In genomic region chr9:101266043-101266442, GRCm38 (mm10) we compare ENCODE assay signal across 12 mouse cellular contexts. TPM values are rescaled to one million over a fixed set of nuclear protein-coding genes. Genes with fewer than 3 reads are reported as not detected.
DNase-seq lines count a peak whose midpoint lies in the region; ATAC-seq lines count a peak whose summit lies in the region.
"Had no signal": no experiment of that assay in that cellular context is flagged by ENCODE, and none has a peak within 500 bp of the region (broad histone marks: within the 10 kb centered on the region; RNA-seq: fewer than 3 reads in every experiment).

No protein-coding gene starts in this region.

- H3K4me2 ChIP-seq in midbrain, embryonic 13.5 days (replicated peaks) = peak overlapping the region; percentile 11; the same call in 1 of the 2 replicates
- H3K4me2 ChIP-seq in midbrain, embryonic 11.5 days = no peak overlapping the region
- peak overlapping the region; percentile 20 for H3K4me2 ChIP-seq in hindbrain, embryonic 15.5 days
- no peak overlapping the region for H3K4me2 ChIP-seq in stomach, embryonic 16.5 days (ENCODE audit: low read depth, low read length)
- H3K4me2 ChIP-seq: liver, embryonic 13.5 days had no signal

- H3K36me3 ChIP-seq in midbrain, embryonic 13.5 days = no peaks in the 10 kb centered on the region
- no peaks in the 10 kb centered on the region for H3K36me3 ChIP-seq in midbrain, embryonic 11.5 days (ENCODE audit: control insufficient read depth, insufficient read depth, low read length)
- no peaks in the 10 kb centered on the region for H3K36me3 ChIP-seq in hindbrain, embryonic 15.5 days
- H3K36me3 ChIP-seq in stomach, embryonic 16.5 days (ENCODE audit: control insufficient read depth, insufficient read depth, low read length) = no peaks in the 10 kb centered on the region
- H3K36me3 ChIP-seq: liver, embryonic 13.5 days had no signal

- H3K4me1 ChIP-seq in midbrain, embryonic 13.5 days (replicated peaks) = peaks cover 19% of the 10 kb centered on the region
- no peaks in the 10 kb centered on the region for H3K4me1 ChIP-seq in midbrain, embryonic 11.5 days (ENCODE audit: control insufficient read depth, insufficient read depth, low read length)
- peaks cover 21% of the 10 kb centered on the region; the same call in 1 of the 2 replicates for H3K4me1 ChIP-seq in hindbrain, embryonic 15.5 days (replicated peaks)
- H3K4me1 ChIP-seq in stomach, embryonic 16.5 days (ENCODE audit: control insufficient read depth, insufficient read depth, low read length) = peaks cover 6% of the 10 kb centered on the region
- H3K4me1 ChIP-seq: liver, embryonic 13.5 days had no signal

- no peak for DNase-seq in midbrain, embryonic 11.5 days (ENCODE audit: low spot score, missing footprints)
- peak; percentile 31 for DNase-seq in kidney, postnatal 14 days
- DNase-seq in heart, postnatal 36 days = no peak
- DNase-seq in frontal cortex, postnatal 14 days (ENCODE audit: low spot score in 2 of 2) = no peak
- DNase-seq: cerebellum, postnatal 14 days; heart, adult 18-20 months; liver, embryonic 13.5 days; lung, postnatal 36 days had no signal

- H3K27ac ChIP-seq in midbrain, embryonic 13.5 days = peak overlapping the region; percentile 81
- no peak overlapping the region for H3K27ac ChIP-seq in midbrain, embryonic 11.5 days (ENCODE audit: low read depth, low read length)
- H3K27ac ChIP-seq in hindbrain, embryonic 15.5 days (replicated peaks) = peak overlapping the region; percentile 63
- H3K27ac ChIP-seq in stomach, embryonic 16.5 days (ENCODE audit: low read length) = peak overlapping the region; percentile 40; the same call in 1 of the 2 replicates
- H3K27ac ChIP-seq: liver, embryonic 13.5 days had no signal

- H3K9ac ChIP-seq in midbrain, embryonic 13.5 days (replicated peaks) = no peak overlapping the region
- H3K9ac ChIP-seq in midbrain, embryonic 11.5 days (ENCODE audit: low read length) = no peak overlapping the region
- H3K9ac ChIP-seq in hindbrain, embryonic 15.5 days = no peak overlapping the region
- H3K9ac ChIP-seq in stomach, embryonic 16.5 days (ENCODE audit: low read length) = no peak overlapping the region
- H3K9ac ChIP-seq: liver, embryonic 13.5 days had no signal

- H3K27me3 ChIP-seq in midbrain, embryonic 13.5 days = no peaks in the 10 kb centered on the region
- no peaks in the 10 kb centered on the region for H3K27me3 ChIP-seq in midbrain, embryonic 11.5 days (ENCODE audit: control insufficient read depth, insufficient read depth, low read length)
- H3K27me3 ChIP-seq in hindbrain, embryonic 15.5 days = no peaks in the 10 kb centered on the region
- H3K27me3 ChIP-seq in stomach, embryonic 16.5 days (ENCODE audit: control insufficient read depth, insufficient read depth, low read length) = no peaks in the 10 kb centered on the region
- H3K27me3 ChIP-seq: liver, embryonic 13.5 days had no signal

- ATAC-seq in midbrain, embryonic 13.5 days = peak; percentile 14; the same call in 1 of the 2 replicates
- ATAC-seq in midbrain, embryonic 11.5 days (ENCODE audit: low FRiP score) = no peak
- no peak for ATAC-seq in hindbrain, embryonic 15.5 days (ENCODE audit: low FRiP score, low read depth)
- no peak for ATAC-seq in stomach, embryonic 16.5 days (ENCODE audit: insufficient read depth, low FRiP score)

- WGBS in midbrain, embryonic 13.5 days = 61% methylated on average over 8 of the region's 8 CpGs
- WGBS in midbrain, embryonic 11.5 days = 82% methylated on average over 8 of the region's 8 CpGs
- WGBS in hindbrain, embryonic 15.5 days = 52% methylated on average over 8 of the region's 8 CpGs
- 66% methylated on average over 8 of the region's 8 CpGs for WGBS in stomach, embryonic 16.5 days

- intact Hi-C loops in heart, postnatal 36 days (cut with DNase I) = no loop called here

- 0 out of 2 replicates have a peak, but pooled peaks cover 2% of the 10 kb centered on the region for H3K9me3 ChIP-seq in midbrain, embryonic 13.5 days
- no peaks in the 10 kb centered on the region for H3K9me3 ChIP-seq in midbrain, embryonic 11.5 days (ENCODE audit: control insufficient read depth, low read length)
- no peaks in the 10 kb centered on the region for H3K9me3 ChIP-seq in hindbrain, embryonic 15.5 days
- no peaks in the 10 kb centered on the region for H3K9me3 ChIP-seq in stomach, embryonic 16.5 days (replicated peaks; ENCODE audit: control insufficient read depth, low read length)
- H3K9me3 ChIP-seq: liver, embryonic 13.5 days had no signal

- no peak overlapping the region for H3K4me3 ChIP-seq in midbrain, embryonic 13.5 days (replicated peaks)
- H3K4me3 ChIP-seq in midbrain, embryonic 11.5 days (ENCODE audit: low read depth, low read length) = no peak overlapping the region
- no peak overlapping the region for H3K4me3 ChIP-seq in hindbrain, embryonic 15.5 days
- no peak overlapping the region for H3K4me3 ChIP-seq in stomach, embryonic 16.5 days (replicated peaks; ENCODE audit: low read length)
- H3K4me3 ChIP-seq: liver, embryonic 13.5 days; myocyte had no signal

RNA-seq across cellular contexts. Expression of gene Ppp2r3a, which starts 14.4 kb away (rescaled TPM):
- polyA plus RNA-seq in midbrain, embryonic 13.5 days (2015; fragmentation: Nextera tagmentation; extraction: Ambion mirVana) = 25.5 and 25.9 TPM in 2 replicates
- 14.6 and 15.7 TPM in 2 replicates for polyA plus RNA-seq in midbrain, embryonic 11.5 days (2014; fragmentation: Nextera tagmentation; extraction: Ambion mirVana)
- 22.6 and 23.3 TPM in 2 replicates for polyA plus RNA-seq in hindbrain, embryonic 15.5 days (2015; fragmentation: Nextera tagmentation; extraction: Ambion mirVana)
- polyA plus RNA-seq in stomach, embryonic 16.5 days (2015; fragmentation: Nextera tagmentation; extraction: Ambion mirVana) = 12.4 and 15.7 TPM in 2 replicates
- total RNA-seq in heart, postnatal 36 days (2021) = 100 to 1,000 TPM; 248 to 269 TPM

Comparison
In these comparisons a context has a peak if more than half of its experiments do, and no peak if none do; other contexts are left out.
1. H3K4me2 ChIP-seq: peak in midbrain, embryonic 13.5 days (single experiment) and hindbrain, embryonic 15.5 days (single experiment); none in midbrain, embryonic 11.5 days (single experiment) and stomach, embryonic 16.5 days (single experiment).